Mouse (Mus musculus) cerebellum, adult 2 months (tissue): ENCODE data around the gene Fyn.

Experiments used
- CTCF ChIP-seq: fragments of 200-500 bp; IDR thresholded peaks from 2 replicates; pipeline ENCODE4 v1.5.1; 2011; ENCODE audit warnings: low read depth, mild to moderate bottlenecking, control low read depth, low read length, moderate library complexity, borderline replicate concordance; ENCODE audit not compliant: insufficient read depth
- POLR2A ChIP-seq: fragments of 200-500 bp; IDR thresholded peaks from 2 replicates; pipeline ENCODE4 v1.6.1; 2011; ENCODE audit warnings: low read length, control low read depth, borderline replicate concordance; ENCODE audit not compliant: insufficient read depth

GRCm38 (mm10) chr10:39543258-39543770, 174.7 kb downstream of the Fyn start:
- TF ChIP-seq CTCF (no peak), POLR2A (no peak)
